Mouse (Mus musculus) left cerebral cortex, postnatal 25 days (tissue): ENCODE measurements around the gene Pdss2. TPM values are rescaled to one million over a fixed set of nuclear protein-coding genes. Genes with fewer than 3 reads are reported as not detected.
A peak's percentile ranks its signal among the peaks of the same experiment; 100 is the strongest.

Experiments
- DNase-seq, 2 experiments: peaks; one replicate each; pipeline ENCODE4 v3.0.0; 2022; ENCODE audit warnings: low spot score in 2 of 2, mixed read lengths in 1 of 2
- intact Hi-C: fragments of 180-260 bp; cut with DNase I; formaldehyde crosslinking; loops from one replicate; pipeline ENCODE4 v1.15.1; 2025
- total RNA-seq, 2 experiments: library from RNA; stranded (reverse); gene quantifications; 2 replicates each; pipeline ENCODE4 v1.2.3; 2021

The Pdss2 gene
- total RNA-seq = 10 to 100 TPM; 14.8 to 15.7 TPM

- peak; percentile 93 to 98 for DNase-seq
- intact Hi-C loops = loop anchor here (1.0 to 2.0 kb wide), 2 partner anchors 48 to 198 kb away; no protein-coding TSS in a partner anchor
Measured at GRCm38 (mm10) chr10:43220910-43221625, at the start of gene Pdss2. Pdss2 (plus strand) TSS chr10:43221486.

GRCm38 (mm10) chr10:43172066-43172465 lies 49.2 kb upstream of the Pdss2 start:
- intact Hi-C loops = loop anchor here (5.0 kb wide), 3 partner anchors 50 to 105 kb away; no protein-coding TSS in a partner anchor
- DNase-seq = no peak

- DNase-seq = no peak
- intact Hi-C loops = loop anchor here (5.0 kb wide), 3 partner anchors 50 to 105 kb away; no protein-coding TSS in a partner anchor
Measured at GRCm38 (mm10) chr10:43172554-43172953, 48.7 kb upstream of the Pdss2 start.

- peak; percentile 39 to 51 for DNase-seq
- intact Hi-C loops = loop anchor here (1.0 to 5.0 kb wide), 4 partner anchors 48 to 104 kb away; partner anchors contain the start of gene Pdss2
Measured at GRCm38 (mm10) chr10:43173141-43173827, 48.0 kb upstream of the Pdss2 start.

GRCm38 (mm10) chr10:43173828-43174325 lies 47.4 kb upstream of the Pdss2 start:
- DNase-seq = no peak
- intact Hi-C loops = loop anchor here (1.0 to 5.0 kb wide), 6 partner anchors 47 to 305 kb away; partner anchors contain the start of genes Bend3 and Pdss2

GRCm38 (mm10) chr10:43174326-43175155 lies 46.7 kb upstream of the Pdss2 start, which contains the start of the genes Sobp and 9030612E09Rik:
Sobp (minus strand) TSS chr10:43174530.
9030612E09Rik (plus strand) TSS chr10:43174704.
- DNase-seq = peak; percentile 86 to 89
- intact Hi-C loops = loop anchor here (2.0 to 5.0 kb wide), 5 partner anchors 52 to 304 kb away; partner anchors contain the start of gene Bend3

GRCm38 (mm10) chr10:43175156-43175601 lies 46.1 kb upstream of the Pdss2 start:
- DNase-seq = peak; percentile 32 to 46
- intact Hi-C loops = loop anchor here (2.0 kb wide), 2 partner anchors 152 to 304 kb away; partner anchors contain the start of gene Bend3

- intact Hi-C loops = no loop called here
- DNase-seq = no peak
Measured at GRCm38 (mm10) chr10:43180313-43180912, 40.9 kb upstream of the Pdss2 start.

- intact Hi-C loops = no loop called here
- no peak for DNase-seq
Measured at GRCm38 (mm10) chr10:43200206-43200605, 21.1 kb upstream of the Pdss2 start.

- no peak for DNase-seq
- intact Hi-C loops = no loop called here
Measured at GRCm38 (mm10) chr10:43203865-43204264, 17.4 kb upstream of the Pdss2 start.

GRCm38 (mm10) chr10:43211866-43212265 lies 9.4 kb upstream of the Pdss2 start:
- DNase-seq = no peak
- intact Hi-C loops = no loop called here

GRCm38 (mm10) chr10:43217361-43217900 lies 3.9 kb upstream of the Pdss2 start:
- intact Hi-C loops = no loop called here
- DNase-seq = no peak

- intact Hi-C loops = loop anchor here (2.0 kb wide), 1 partner anchor 198 kb away; no protein-coding TSS in a partner anchor
- peak in 1 of 2 experiments; percentile 4 for DNase-seq
Measured at GRCm38 (mm10) chr10:43220479-43220878, 807 bp upstream of the Pdss2 start.

- intact Hi-C loops = loop anchor here (1.0 to 2.0 kb wide), 2 partner anchors 48 to 199 kb away; no protein-coding TSS in a partner anchor
- no peak for DNase-seq
Measured at GRCm38 (mm10) chr10:43221659-43222058, 373 bp downstream of the Pdss2 start.

GRCm38 (mm10) chr10:43223391-43223790 lies 2.1 kb downstream of the Pdss2 start:
- intact Hi-C loops = no loop called here
- DNase-seq = no peak

GRCm38 (mm10) chr10:43226391-43226790 lies 5.1 kb downstream of the Pdss2 start:
- no peak for DNase-seq
- intact Hi-C loops = no loop called here

- DNase-seq = no peak
Measured at GRCm38 (mm10) chr10:43229236-43229635, 8.0 kb downstream of the Pdss2 start.

GRCm38 (mm10) chr10:43234522-43234921 lies 13.2 kb downstream of the Pdss2 start:
- intact Hi-C loops = no loop called here
- DNase-seq = no peak

More at GRCm38 (mm10) chr10:43229236-43229635, 8.0 kb downstream of the Pdss2 start:
- intact Hi-C loops = no loop called here
